Mouse (Mus musculus) erythroblast, embryonic 14.5 days (primary cell): Measurements from ENCODE around the gene Elovl5.

Source experiments
- GATA1 ChIP-seq: IDR thresholded peaks from 2 replicates; pipeline ENCODE4 v1.6.1; 2012; ENCODE audit warnings: low read length, inconsistent platforms, mixed read lengths
- TAL1 ChIP-seq: IDR thresholded peaks from 3 replicates; pipeline ENCODE4 v1.6.1; 2012; ENCODE audit warnings: low read length, inconsistent platforms, mixed read lengths

DNA sequence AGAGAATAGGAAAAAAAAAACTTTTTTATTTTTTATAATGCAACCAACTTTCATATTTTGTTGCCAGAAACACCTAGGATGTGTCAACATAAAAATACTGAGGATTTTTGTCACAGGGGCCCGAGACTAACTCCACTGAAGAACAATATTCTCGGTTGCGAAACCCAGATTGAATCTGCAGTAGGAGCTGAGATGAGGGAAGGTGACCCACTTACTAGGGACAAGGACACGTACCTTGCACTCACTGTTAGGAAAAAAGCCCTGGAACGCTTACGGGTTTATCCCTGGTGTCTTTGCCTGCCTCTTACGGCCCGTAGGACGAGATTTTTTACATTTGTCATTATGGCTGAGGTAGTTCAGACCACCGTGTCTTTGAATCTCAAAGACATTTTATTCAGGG lies 25.2 kb downstream of the Elovl5 start:
- no peak for TF ChIP-seq TAL1
- TF ChIP-seq GATA1, result no peak
